Mouse (Mus musculus) bone marrow, adult 2 months (tissue): ENCODE results near the gene Nol9. TPM values are rescaled to one million over a fixed set of nuclear protein-coding genes. Genes with fewer than 3 reads are reported as not detected.

Experiments used
- H3K27ac ChIP-seq: fragments of 200-500 bp; 2 replicates; pipeline ENCODE4 v1.5.1; 2012; ENCODE audit warnings: low read depth, mild to moderate bottlenecking, control low read depth, inconsistent platforms, low read length; ENCODE audit not compliant: control insufficient read depth, poor library complexity, insufficient read depth
- H3K4me1 ChIP-seq: fragments of 200-500 bp; 2 replicates; pipeline ENCODE4 v1.6.1; 2011; ENCODE audit warnings: low read length; ENCODE audit not compliant: control insufficient read depth, insufficient read depth
- H3K4me3 ChIP-seq: fragments of 200-500 bp; replicated peaks from 2 replicates; pipeline ENCODE3; 2011; ENCODE audit warnings: mild to moderate bottlenecking, low read depth, low read length, control low read depth; ENCODE audit not compliant: control insufficient read depth
- CTCF ChIP-seq: fragments of 200-500 bp; IDR thresholded peaks from 2 replicates; pipeline ENCODE4 v1.5.1; 2011; ENCODE audit warnings: low read length, control low read depth; ENCODE audit not compliant: control insufficient read depth, insufficient read depth
- POLR2A ChIP-seq: fragments of 200-500 bp; IDR thresholded peaks from 2 replicates; pipeline ENCODE4 v1.6.1; 2011; ENCODE audit warnings: low read depth, mild to moderate bottlenecking, control low read depth, low read length, borderline replicate concordance; ENCODE audit not compliant: control insufficient read depth
- WGBS: fragments of 180-500 bp; shearing (Covaris S2); methylation state at CpG from one replicate; pipeline ENCODE4 v1.1.7; 2018; 5-methylcytosine and 5-hydroxymethylcytosine counted together
- polyA plus RNA-seq: library from polyadenylated mRNA; stranded (reverse); fragments of >200 nt; gene quantifications from 2 replicates; pipeline ENCODE4 v1.2.4, GENCODE M21; 2011; ENCODE audit warnings: low replicate concordance; ENCODE audit not compliant: missing spikeins, insufficient read depth, insufficient read length

Nol9 gene
- polyA plus RNA-seq, 1 experiment = 11.9 TPM

GRCm38 (mm10) chr4:152077191-152077590 is 38.1 kb downstream of the Nol9 start:
- TF ChIP-seq POLR2A (no peak), CTCF (no peak)
- WGBS = 89% methylated on average over 9 of the region's 9 CpGs
- Histone ChIP-seq H3K4me1 (no peaks in the 10 kb centered on the region; the same call in 1 of the 2 replicates), H3K4me3 (no peak overlapping the region), H3K27ac (no peak overlapping the region)

DNA sequence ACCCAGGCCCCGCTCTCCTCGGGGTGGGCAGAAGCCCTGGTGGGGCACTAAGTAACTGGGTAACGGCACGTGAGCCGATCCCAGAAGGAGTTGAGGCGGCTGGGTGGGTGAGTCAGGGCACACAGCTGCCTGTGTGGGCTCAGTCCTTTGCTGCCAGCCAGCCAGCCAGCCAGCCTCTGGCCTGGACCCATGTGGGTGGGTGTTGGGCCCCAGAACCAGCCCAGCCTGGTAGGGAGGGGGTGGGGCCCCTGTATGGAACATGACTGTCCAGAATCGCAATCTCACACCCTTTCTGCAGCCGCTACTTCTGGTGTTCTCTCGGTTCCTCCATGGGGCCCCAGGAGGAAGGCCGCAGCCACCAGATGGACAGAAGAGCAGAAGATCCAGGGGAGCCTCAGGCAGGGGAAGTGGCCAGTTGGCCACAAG is 39.0 kb downstream of the Nol9 start:
- 62% methylated on average over 10 of the region's 10 CpGs for WGBS
- TF ChIP-seq CTCF (no peak), POLR2A (no peak)
- no peak overlapping the region for H3K27ac ChIP-seq
- no peak overlapping the region for H3K4me3 ChIP-seq
- no peaks in the 10 kb centered on the region; the same call in 1 of the 2 replicates for H3K4me1 ChIP-seq

- TF ChIP-seq CTCF = no peak
- TF ChIP-seq POLR2A = no peak
- no peak overlapping the region for H3K27ac ChIP-seq
- H3K4me1 ChIP-seq = no peaks in the 10 kb centered on the region
- 73% methylated on average over 3 of the region's 3 CpGs for WGBS
- H3K4me3 ChIP-seq = no peak overlapping the region
These were observed 40.1 kb downstream of the Nol9 start for GRCm38 (mm10) chr4:152079261-152079660.

- 27% methylated on average over 7 of the region's 7 CpGs for WGBS
- H3K4me1 ChIP-seq = no peaks in the 10 kb centered on the region
- TF ChIP-seq POLR2A (no peak), CTCF (no peak)
- no peak overlapping the region for H3K4me3 ChIP-seq
- no peak overlapping the region for H3K27ac ChIP-seq
These were observed 40.8 kb downstream of the Nol9 start for GRCm38 (mm10) chr4:152079931-152080330.

- no peaks in the 10 kb centered on the region; the same call in none of the 2 replicates for H3K4me1 ChIP-seq
- no peak overlapping the region for H3K4me3 ChIP-seq
- H3K27ac ChIP-seq = no peak overlapping the region; the same call in 1 of the 2 replicates
- 76% methylated on average over 7 of the region's 7 CpGs for WGBS
- TF ChIP-seq POLR2A (no peak), CTCF (no peak)
These were observed 44.6 kb downstream of the Nol9 start for GRCm38 (mm10) chr4:152083611-152084220.

GRCm38 (mm10) chr4:152084616-152085015 is 45.5 kb downstream of the Nol9 start:
- no peak overlapping the region for H3K27ac ChIP-seq
- TF ChIP-seq POLR2A (no peak), CTCF (no peak)
- WGBS = 77% methylated on average over 7 of the region's 7 CpGs
- H3K4me1 ChIP-seq = no peaks in the 10 kb centered on the region; the same call in none of the 2 replicates
- no peak overlapping the region for H3K4me3 ChIP-seq

DNA sequence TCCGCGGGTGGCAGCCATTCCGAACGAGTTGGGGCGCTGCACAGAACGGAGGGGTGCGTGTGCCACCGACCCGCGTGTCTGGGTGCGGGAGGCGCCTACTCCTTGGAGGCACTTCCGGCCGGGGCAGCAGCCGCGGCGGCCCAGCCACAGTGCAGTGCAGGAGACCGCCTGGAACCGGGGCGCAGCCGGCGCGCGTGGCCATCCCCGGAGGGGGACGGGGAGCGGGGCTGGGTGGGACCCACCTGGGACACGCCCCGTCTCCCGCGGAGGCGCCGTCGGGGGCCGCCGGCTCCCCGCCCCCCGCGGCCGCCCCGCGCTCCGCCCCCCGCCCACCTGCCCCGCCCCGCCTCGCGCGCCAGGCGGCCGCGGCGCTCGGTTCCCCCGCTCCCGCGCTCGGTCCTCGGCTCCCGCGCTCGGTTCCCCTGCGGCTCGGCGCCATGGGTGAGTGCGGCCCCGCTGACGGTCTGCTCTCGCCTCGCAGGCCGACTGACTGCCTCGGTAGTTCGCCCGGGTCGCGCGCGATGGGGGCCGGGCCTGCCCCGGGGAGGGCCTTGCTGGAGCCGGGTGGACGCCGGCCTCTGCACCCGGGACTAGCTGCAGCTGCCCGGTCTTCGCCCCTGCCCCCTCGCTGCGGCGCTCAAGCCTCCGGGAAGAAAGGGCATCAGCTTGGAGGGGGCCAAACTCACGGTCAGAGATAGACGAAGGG is 47.5 kb downstream of the Nol9 start:
- TF ChIP-seq CTCF (no peak), POLR2A (no peak)
- Histone ChIP-seq H3K27ac (peak overlapping the region; percentile 37; the same call in 1 of the 2 replicates), H3K4me1 (no peaks in the 10 kb centered on the region; the same call in none of the 2 replicates), H3K4me3 (peak overlapping the region; percentile 62)
- WGBS = under 1% methylated on average over 92 of the region's 92 CpGs
